Mouse (Mus musculus): Measurements from ENCODE around the gene Parp1. TPM values are rescaled to one million over a fixed set of nuclear protein-coding genes. Genes with fewer than 3 reads are reported as not detected.
A peak's percentile ranks its signal among the peaks of the same experiment; 100 is the strongest.

The Parp1 gene
- total and polyA plus RNA-seq, 2 experiments from 2014 or later = 57.5 to 92.2 TPM

DNA sequence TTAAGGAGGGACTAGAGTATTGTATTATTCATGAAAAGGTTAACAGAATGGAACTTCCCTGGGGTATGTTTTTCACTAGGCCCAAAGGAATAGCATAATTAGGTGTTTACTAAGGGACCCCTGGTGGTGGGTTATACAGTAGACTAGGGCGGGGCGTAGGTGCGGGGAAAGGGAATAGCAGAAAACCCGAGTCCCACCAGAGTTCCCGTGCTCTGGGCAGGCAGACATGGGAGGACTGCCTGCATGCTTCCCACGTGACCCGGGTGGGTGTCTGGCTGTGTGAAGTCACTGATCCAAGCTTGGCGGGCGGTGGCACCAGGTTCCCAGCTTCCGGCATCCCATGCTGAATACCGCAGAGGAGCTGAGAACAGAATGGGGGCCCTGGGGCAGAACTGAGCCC, 36.1 kb upstream of the Parp1 start:
- H3K27me3 ChIP-seq (ENCODE audit: insufficient read depth, low read length) = no peaks in the 10 kb centered on the region
- DNase-seq (no peak), ATAC-seq (no peak)
- H3K4me1 ChIP-seq (ENCODE audit: insufficient read depth) = no peaks in the 10 kb centered on the region
- H3K36me3 ChIP-seq (ENCODE audit: insufficient read depth) = no peaks in the 10 kb centered on the region
- H3K9ac ChIP-seq = no peak overlapping the region
- H3K9me3 ChIP-seq (ENCODE audit: low read length) = no peaks in the 10 kb centered on the region; the same call in 1 of the 2 replicates
- TF ChIP-seq CTCF (IDR thresholded peaks at IDR 0.05; ENCODE audit: low read depth) = no peak
- 94% methylated on average over 11 of the region's 11 CpGs for WGBS
- H3K4me3 ChIP-seq (ENCODE audit: low read depth, low read length) = no peak overlapping the region
- no peak overlapping the region for H3K4me2 ChIP-seq (ENCODE audit: low read depth)
- H3K27ac ChIP-seq (ENCODE audit: low read depth, low read length) = no peak overlapping the region

DNA sequence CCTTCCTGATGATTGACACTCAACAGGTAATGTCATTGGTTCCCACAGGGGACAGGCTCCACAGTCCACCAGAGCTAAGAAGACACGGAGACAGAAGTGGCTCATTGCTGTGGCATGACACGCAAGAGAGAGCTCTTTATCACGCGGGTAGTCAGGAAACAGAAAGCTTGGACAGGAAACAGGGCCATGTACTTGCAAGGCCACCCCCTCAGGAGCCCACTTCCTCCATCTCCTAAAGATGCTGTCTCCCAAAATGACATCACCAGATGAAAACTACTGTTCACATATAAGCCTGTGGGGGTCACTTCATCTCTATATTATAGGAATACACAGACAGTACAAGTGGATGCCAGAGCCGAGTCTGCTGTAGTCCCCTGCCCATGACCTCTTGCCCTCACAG, 32.0 kb upstream of the Parp1 start:
- Histone ChIP-seq H3K9ac (no peak overlapping the region), H3K27me3 (ENCODE audit: insufficient read depth, low read length) (no peaks in the 10 kb centered on the region), H3K27ac (ENCODE audit: low read depth, low read length) (0 out of 2 replicates have a peak overlapping the region, but pooled peaks have one; percentile 57), H3K36me3 (ENCODE audit: insufficient read depth) (no peaks in the 10 kb centered on the region), H3K4me2 (ENCODE audit: low read depth) (no peak overlapping the region), H3K9me3 (ENCODE audit: low read length) (no peaks in the 10 kb centered on the region; the same call in 1 of the 2 replicates), H3K4me3 (ENCODE audit: low read depth, low read length) (no peak overlapping the region), H3K4me1 (ENCODE audit: insufficient read depth) (0 out of 2 replicates have a peak, but pooled peaks cover 5% of the 10 kb centered on the region)
- no peak for TF ChIP-seq CTCF (IDR thresholded peaks at IDR 0.05; ENCODE audit: low read depth)
- DNase-seq (no peak), ATAC-seq (no peak)
- 78% methylated on average over 5 of the region's 5 CpGs for WGBS

DNA sequence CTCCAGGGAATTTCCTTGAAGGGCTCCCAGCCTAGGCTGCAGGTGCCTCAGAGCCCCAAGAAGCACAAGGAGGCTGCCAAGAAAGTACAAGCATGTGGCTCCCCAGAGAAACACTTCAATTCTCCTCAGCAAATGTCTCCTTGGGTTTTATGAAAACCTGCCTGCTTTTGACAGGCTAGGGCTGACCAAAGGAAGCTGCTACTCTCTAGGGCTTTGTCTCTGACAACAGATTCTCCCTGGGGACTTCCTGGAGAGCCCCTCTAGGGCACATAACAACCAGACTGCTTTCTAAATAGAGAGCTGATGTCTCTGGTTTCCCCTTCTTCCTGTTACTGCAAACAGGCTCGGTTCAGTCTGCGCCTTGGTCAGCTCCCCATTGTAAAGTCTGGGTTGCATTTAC, 27.5 kb upstream of the Parp1 start:
- no peak overlapping the region for H3K4me2 ChIP-seq (ENCODE audit: low read depth)
- no peak overlapping the region for H3K9ac ChIP-seq
- no peak for ATAC-seq
- no peaks in the 10 kb centered on the region for H3K27me3 ChIP-seq (ENCODE audit: insufficient read depth, low read length)
- 0 out of 2 replicates have a peak, but pooled peaks cover 5% of the 10 kb centered on the region for H3K4me1 ChIP-seq (ENCODE audit: insufficient read depth)
- no peak for DNase-seq
- peak overlapping the region; percentile 1; the same call in 1 of the 2 replicates for H3K27ac ChIP-seq (ENCODE audit: low read depth, low read length)
- no peak for TF ChIP-seq CTCF (IDR thresholded peaks at IDR 0.05; ENCODE audit: low read depth)
- WGBS = 47% methylated on average over 2 of the region's 2 CpGs
- H3K4me3 ChIP-seq (ENCODE audit: low read depth, low read length) = no peak overlapping the region
- H3K36me3 ChIP-seq (ENCODE audit: insufficient read depth) = no peaks in the 10 kb centered on the region
- no peaks in the 10 kb centered on the region for H3K9me3 ChIP-seq (ENCODE audit: low read length)

DNA sequence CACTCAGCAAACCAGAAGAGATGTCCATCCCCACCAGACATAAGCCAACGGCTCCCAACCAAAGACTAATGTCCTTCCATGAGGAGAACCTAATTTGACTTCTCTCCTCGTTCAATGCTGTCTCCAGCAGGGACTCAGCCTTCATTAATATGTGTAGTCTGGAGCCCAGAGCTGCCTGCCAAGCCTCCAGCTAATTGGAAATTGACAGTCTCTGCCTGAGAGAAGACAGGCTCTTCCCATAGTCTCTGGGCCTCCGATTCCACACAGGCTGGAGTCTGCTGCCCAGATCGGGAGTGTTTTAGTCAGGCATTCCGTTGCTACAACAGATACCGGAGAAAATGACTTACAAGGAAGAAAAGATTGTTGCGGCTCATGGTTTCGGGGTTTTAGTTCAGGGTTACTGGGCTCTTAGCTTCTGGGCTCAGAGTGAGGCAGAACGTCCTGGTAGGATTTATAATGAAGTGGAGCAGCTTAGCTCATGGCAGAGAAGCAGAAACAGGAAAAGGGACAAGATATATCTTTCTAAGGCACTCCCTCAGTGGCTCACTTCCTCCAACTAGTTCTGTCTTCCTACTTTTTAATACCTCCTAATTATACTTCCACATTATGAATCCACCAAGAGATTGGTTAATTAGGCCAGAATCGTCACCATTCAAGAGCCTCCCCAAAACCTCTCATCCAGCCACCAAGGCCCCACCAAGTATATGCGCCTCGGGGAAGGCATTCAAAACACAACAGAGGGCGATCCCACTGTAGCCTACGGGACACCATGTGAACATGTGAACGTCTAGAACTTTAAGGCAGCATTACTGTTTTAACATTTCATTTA, 26.6 kb upstream of the Parp1 start:
- 60% methylated on average over 15 of the region's 15 CpGs for WGBS
- H3K4me2 ChIP-seq (ENCODE audit: low read depth) = no peak overlapping the region
- H3K4me3 ChIP-seq (ENCODE audit: low read depth, low read length) = no peak overlapping the region
- no peaks in the 10 kb centered on the region for H3K27me3 ChIP-seq (ENCODE audit: insufficient read depth, low read length)
- ATAC-seq = peak; percentile 67; the same call in 1 of the 2 replicates
- H3K9ac ChIP-seq = no peak overlapping the region
- no peaks in the 10 kb centered on the region for H3K36me3 ChIP-seq (ENCODE audit: insufficient read depth)
- 0 out of 2 replicates have a peak, but pooled peaks cover 5% of the 10 kb centered on the region for H3K4me1 ChIP-seq (ENCODE audit: insufficient read depth)
- H3K9me3 ChIP-seq (ENCODE audit: low read length) = no peaks in the 10 kb centered on the region
- peak; percentile 59 for DNase-seq
- peak overlapping the region; percentile 1; the same call in 1 of the 2 replicates for H3K27ac ChIP-seq (ENCODE audit: low read depth, low read length)
- no peak for TF ChIP-seq CTCF (IDR thresholded peaks at IDR 0.05; ENCODE audit: low read depth)

DNA sequence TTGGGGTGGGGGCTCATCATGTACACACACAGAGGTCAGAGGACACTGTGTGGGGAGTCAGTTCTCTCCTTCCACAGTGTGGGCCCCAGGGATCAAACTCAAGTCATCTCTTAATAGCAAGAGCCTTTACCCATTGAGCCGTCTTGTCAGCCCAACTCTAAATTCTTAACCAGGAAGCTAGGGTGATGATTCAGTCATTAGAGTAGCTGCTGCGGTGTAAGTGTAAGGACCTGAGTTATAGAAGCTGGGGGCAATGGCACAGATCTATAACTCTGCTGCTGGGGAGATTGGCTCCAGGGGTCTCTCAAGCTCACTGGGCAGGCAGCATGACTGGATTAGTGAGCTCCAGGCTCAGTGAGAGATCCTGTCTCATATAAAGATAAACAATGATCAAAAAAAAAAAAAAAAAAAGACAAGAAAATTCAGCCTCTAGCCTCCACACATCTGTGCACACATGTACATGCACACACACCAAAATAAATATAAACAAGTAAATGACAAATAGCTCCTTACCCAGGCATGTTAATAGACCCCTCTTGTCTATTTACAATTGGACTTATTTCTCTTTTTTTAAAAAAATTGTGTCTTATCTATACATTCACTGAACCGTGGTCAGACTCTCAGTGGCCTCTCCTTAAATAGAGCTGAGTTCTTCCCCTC, 25.9 kb upstream of the Parp1 start:
- no peak for ATAC-seq
- H3K27ac ChIP-seq (ENCODE audit: low read depth, low read length) = no peak overlapping the region
- no peak overlapping the region for H3K9ac ChIP-seq
- H3K4me3 ChIP-seq (ENCODE audit: low read depth, low read length) = no peak overlapping the region
- H3K27me3 ChIP-seq (ENCODE audit: insufficient read depth, low read length) = no peaks in the 10 kb centered on the region
- H3K4me1 ChIP-seq (ENCODE audit: insufficient read depth) = 0 out of 2 replicates have a peak, but pooled peaks cover 9% of the 10 kb centered on the region
- H3K9me3 ChIP-seq (ENCODE audit: low read length) = no peaks in the 10 kb centered on the region
- DNase-seq = no peak
- TF ChIP-seq CTCF (IDR thresholded peaks at IDR 0.05; ENCODE audit: low read depth) = no peak
- WGBS = 89% methylated on average over 3 of the region's 3 CpGs
- H3K4me2 ChIP-seq (ENCODE audit: low read depth) = no peak overlapping the region
- H3K36me3 ChIP-seq (ENCODE audit: insufficient read depth) = no peaks in the 10 kb centered on the region

DNA sequence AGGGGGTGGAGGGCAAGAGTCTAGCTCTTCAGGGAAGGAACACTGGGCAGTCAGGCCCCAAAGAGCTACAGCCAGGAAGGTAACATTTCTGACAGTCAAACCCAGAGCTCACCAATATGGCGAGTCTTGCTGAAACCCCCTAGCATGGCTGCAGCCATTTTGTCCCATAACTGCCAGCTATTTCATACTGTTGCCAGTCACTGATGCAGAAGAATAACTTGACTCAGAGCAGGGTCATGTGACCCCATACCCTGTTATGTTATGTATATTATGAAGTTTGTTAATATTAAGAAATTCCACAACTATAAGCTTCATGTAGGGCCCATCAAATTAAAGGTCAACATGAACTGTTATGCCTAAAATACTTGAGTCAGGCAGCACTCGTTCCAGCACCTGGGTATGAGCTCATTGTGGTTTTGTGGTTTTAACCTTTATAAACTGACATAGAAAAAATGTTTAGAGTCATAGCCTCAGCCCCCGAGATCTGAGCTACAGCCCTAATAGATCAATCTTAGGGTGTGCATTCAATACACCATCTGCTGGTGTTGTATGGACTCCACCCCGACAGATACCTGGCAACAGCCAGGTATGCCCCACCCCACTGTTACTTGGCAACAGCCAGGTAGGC, 22.7 kb upstream of the Parp1 start:
- 85% methylated on average over 4 of the region's 4 CpGs for WGBS
- no peak for TF ChIP-seq CTCF (IDR thresholded peaks at IDR 0.05; ENCODE audit: low read depth)
- no peak for ATAC-seq

More for the DNA sequence above, 22.7 kb upstream of the Parp1 start:
- H3K4me2 ChIP-seq (ENCODE audit: low read depth) = no peak overlapping the region
- no peaks in the 10 kb centered on the region for H3K9me3 ChIP-seq (ENCODE audit: low read length)
- DNase-seq = no peak
- no peaks in the 10 kb centered on the region for H3K36me3 ChIP-seq (ENCODE audit: insufficient read depth)
- no peak overlapping the region for H3K9ac ChIP-seq
- no peak overlapping the region for H3K4me3 ChIP-seq (ENCODE audit: low read depth, low read length)
- no peaks in the 10 kb centered on the region for H3K27me3 ChIP-seq (ENCODE audit: insufficient read depth, low read length)
- H3K4me1 ChIP-seq (ENCODE audit: insufficient read depth) = 0 out of 2 replicates have a peak, but pooled peaks cover 9% of the 10 kb centered on the region
- no peak overlapping the region for H3K27ac ChIP-seq (ENCODE audit: low read depth, low read length)

All from forebrain, postnatal 0 days (tissue).